Mouse (Mus musculus) 416B (cell line): ENCODE measurements around the gene Slc13a1.

Experiments used
- DNase-seq: peaks from one replicate; pipeline ENCODE4 v3.0.0; 2011; ENCODE audit warnings: low read depth

Gene Slc13a1

GRCm38 (mm10) chr6:24076089-24076488 lies 91.8 kb downstream of the Slc13a1 start:
- no peak for DNase-seq

GRCm38 (mm10) chr6:24072804-24073203 lies 95.1 kb downstream of the Slc13a1 start:
- no peak for DNase-seq

- DNase-seq: no peak
Measured at GRCm38 (mm10) chr6:24059754-24060153, 108.1 kb downstream of the Slc13a1 start.

GRCm38 (mm10) chr6:24055086-24055485 lies 112.8 kb downstream of the Slc13a1 start:
- no peak for DNase-seq

- no peak for DNase-seq
Measured at GRCm38 (mm10) chr6:24054086-24054710, 113.7 kb downstream of the Slc13a1 start.

- DNase-seq: no peak
Measured at GRCm38 (mm10) chr6:24047014-24047770, 120.7 kb downstream of the Slc13a1 start.

DNA sequence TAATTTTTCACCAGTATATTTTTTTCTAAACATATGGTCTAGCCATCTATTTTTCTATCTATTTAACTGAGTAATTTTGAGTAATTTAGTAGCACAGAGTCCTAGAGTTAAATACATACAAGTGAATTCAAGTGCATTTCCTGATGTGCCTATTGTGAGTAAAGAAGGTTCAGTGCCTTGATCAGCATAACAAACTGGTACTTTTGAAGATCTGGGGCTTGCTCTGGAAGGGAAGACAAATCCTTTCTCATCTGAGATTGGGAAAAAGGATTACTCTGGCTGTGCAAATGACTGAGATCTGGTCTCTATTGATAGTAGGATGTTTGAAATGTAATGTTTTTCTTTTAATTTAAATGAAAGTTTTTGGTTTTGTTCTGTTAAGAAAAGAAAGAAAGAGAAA lies 124.4 kb downstream of the Slc13a1 start:
- no peak for DNase-seq
